Mouse (Mus musculus) urinary bladder, adult 2 months (tissue): ENCODE data around the gene Pkp1. TPM values are rescaled to one million over a fixed set of nuclear protein-coding genes. Genes with fewer than 3 reads are reported as not detected.

Experiments
- DNase-seq: peaks from one replicate; pipeline ENCODE4 v3.0.0; 2022; ENCODE audit warnings: low spot score
- polyA plus RNA-seq: library from polyadenylated mRNA; depleted of rRNA; stranded (reverse); fragments of >200 nt; gene quantifications from 2 replicates; pipeline ENCODE4 v1.2.3, GENCODE M21; 2012

Gene Pkp1
- polyA plus RNA-seq, 1 experiment, result 4.4 TPM

GRCm38 (mm10) chr1:135857137-135857775, 61.8 kb downstream of the Pkp1 start:
- DNase-seq, result no peak

DNA sequence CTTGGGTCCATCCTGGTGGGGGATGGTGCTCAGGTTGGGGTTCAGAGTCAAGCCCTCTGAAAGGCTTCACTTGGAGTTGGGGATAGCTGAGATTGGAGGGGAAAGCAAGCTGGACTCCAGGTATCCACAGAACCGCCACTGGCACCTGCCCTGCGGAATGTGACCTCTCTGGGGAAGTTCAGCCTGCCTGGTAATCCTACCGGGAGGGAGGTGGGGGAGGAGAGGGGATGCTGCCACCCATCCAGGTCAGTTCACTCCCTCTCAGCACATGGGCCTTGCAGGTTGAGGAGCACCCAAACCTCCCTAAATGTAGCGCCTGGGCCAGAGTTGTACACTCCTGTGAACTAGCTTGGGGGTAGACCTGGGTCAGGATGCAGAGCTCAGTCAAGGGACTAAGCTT, 62.9 kb downstream of the Pkp1 start:
- no peak for DNase-seq

- no peak for DNase-seq
Measured at GRCm38 (mm10) chr1:135855344-135855687, 63.7 kb downstream of the Pkp1 start.

DNA sequence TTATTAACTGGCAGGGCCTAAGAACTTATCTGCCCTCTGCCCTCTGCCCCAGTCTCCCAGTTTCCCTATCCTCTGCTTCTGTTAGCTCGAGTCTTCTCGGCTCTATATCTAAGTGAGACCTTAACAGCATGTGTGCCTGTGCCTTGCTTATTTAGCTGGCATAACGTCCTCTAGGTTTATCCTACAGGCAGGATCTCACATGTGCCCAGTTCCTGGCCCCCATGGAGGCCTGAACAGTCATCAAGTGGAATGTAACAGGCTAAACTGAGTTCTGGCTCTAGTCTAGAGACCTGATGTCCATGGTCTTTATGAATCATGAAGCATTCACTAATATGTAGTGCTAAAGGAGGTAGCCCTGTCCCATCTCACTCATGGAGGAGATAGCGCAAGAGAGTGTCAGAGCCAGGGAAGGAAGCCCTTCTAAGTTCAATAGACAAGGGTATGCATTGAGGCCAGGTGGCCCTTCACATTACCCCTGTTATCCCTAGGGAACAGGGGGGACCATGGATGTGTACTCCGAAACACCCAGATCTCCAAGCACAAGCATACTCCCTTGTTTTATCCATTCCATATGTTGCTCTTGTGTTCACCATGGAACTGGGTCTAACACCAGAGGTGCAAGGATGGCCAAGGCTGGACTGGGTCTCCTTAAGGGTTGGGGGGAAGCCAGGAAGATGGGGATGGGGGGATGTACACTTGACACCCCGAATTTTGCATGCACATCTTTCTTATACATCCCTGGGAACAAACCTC, 64.2 kb downstream of the Pkp1 start:
- no peak for DNase-seq

GRCm38 (mm10) chr1:135853200-135853599, 65.8 kb downstream of the Pkp1 start:
- no peak for DNase-seq

DNA sequence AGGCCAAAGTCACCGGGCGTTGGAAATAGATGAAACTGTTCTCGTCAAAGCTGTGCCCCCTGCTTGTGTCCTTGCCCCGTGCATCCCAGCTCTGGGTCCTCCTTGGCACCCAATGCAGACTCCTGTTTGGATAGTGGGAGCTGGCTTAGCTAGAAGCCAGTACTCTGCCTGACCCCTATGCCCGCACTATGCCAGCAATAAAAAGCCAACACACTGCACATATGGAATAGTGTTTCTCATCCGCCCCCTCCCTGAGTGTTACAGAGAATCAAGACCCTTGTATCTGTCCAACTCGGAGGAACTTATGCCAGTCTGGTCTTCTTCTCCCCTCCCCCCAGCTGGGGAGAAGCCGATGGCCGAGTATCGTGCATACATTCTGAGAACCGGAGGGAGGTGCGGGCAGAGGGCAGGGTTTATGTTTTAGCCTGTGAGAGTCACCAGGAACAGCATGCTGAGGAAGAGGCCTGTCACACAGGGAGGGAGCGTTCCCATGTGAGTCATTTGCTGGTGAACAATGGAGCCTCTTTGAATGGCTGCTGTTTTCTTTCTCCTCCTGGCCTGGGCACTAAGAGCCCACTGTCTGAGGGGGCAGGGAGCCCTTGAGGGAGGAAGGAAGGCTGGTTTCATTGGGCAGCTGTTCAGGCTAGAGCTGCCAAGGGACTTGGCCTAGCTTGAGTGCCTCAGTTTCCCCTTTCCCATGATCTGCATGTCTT, 66.8 kb downstream of the Pkp1 start:
- no peak for DNase-seq

DNA sequence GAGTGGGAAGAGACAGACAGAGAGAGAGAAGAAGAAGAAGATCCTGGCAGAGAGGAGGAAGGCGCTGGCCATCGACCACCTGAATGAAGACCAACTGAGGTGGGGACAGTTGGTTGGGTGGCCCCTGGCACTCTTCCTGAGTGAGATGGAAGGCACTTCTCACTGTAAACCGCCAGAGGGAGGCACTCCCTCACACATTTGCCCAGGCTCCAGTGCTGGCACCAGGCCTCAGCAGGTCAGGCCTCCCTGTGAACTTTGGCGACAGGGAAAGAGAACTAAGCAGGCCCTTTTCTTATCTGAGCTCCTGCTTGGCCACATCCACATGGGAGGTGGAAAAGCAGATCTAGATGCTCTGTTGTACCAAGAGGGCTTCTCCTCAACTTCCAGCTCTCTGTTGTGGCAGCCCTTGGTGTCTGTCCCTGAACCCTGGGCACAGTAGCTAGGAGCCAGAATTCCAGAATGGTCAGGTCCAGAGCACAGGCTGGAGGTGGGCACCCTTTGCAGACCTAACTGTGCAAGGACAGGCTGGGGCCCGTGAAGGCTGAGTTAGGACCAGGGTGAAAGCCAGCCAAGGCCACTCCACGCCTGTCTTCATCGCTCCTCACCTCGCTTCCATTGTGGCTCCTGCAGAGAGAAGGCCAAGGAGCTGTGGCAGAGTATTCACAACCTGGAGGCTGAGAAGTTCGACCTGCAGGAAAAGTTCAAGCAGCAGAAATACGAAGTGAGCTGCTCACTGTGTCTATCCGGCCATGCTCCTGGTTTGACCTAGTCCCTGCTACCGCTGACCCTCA, 68.1 kb downstream of the Pkp1 start:
- DNase-seq, result no peak

GRCm38 (mm10) chr1:135847611-135848351, 71.2 kb downstream of the Pkp1 start:
- DNase-seq, result no peak

GRCm38 (mm10) chr1:135847139-135847562, 71.9 kb downstream of the Pkp1 start:
- no peak for DNase-seq

DNA sequence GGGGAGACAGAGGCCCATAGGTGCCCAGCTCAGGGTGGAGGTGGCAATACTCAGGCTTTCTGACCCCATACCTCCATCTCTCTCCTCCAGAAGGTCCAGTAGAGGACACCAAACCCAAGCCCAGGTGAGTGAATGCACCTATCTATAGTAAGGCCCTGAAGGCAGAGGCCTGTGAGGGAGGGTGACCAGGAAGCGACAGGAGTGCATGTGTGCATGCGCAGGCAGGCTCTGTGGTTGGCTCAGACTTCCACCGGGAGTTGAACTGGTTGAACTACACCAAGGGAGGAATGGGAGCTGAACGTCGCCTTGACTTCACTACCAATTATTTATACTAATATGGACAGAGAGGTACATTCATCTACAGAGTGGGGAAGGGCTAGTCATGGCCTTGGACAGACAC, 72.4 kb downstream of the Pkp1 start:
- no peak for DNase-seq

DNA sequence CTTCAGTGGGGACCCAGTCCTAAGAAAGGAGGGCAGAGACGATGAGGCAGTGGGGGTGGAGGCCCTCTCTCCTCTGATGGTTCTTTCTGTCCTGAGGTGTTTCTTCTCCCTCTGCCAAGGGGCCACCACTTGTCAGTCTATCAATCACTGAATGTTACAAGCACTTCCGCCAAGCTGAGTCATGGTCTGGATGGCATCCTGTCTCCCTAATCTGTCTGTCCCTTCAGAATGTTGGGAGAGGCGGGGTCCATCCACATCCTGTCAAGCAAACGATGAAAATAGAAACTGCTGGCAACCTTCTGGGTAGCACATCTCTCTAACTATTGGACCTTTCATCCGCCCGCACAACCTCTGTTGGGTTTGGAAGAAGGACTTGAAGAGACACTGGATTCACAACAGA, 74.5 kb downstream of the Pkp1 start:
- no peak for DNase-seq

- no peak for DNase-seq
Measured at GRCm38 (mm10) chr1:135843519-135844262, 75.3 kb downstream of the Pkp1 start.

- DNase-seq, result no peak
Measured at GRCm38 (mm10) chr1:135840675-135841395, 78.2 kb downstream of the Pkp1 start.

DNA sequence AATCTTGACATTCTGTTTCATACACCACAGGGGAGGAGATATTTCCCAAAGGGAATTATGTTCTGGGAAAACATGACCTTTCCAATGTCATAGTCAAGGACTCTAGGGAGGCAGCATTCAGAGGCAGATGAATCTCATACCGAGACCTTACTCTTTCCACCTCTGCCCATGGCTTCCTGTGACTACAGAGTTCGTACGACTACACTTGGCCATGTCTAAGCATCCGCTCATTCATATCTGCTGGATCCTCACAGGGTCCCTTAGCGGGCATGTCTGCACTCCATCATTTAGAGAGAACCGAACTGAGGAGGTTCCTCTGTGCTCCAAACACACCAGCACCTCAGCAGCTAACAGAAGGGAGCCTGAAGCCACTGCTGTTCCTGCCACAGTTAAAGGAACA, 79.9 kb downstream of the Pkp1 start:
- no peak for DNase-seq

DNA sequence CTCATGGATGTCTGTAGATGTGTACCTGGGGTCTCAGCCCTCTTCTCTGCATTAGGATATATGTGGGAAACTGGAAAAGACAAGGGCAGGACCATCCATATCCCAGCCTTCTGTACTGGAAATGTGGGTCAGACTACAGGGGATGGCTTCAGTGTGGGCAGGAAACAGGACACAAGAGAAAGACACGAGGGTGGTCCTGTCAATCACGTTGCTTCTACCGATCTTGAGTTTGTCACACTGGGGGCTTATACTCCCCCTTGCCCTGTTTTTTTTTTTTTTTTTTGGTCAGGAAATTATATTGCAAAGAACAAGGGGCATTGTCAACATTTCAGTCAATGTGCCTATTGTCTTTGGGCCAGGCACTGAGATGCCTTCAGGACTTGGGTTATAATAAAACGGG, 80.4 kb downstream of the Pkp1 start:
- no peak for DNase-seq

- no peak for DNase-seq
Measured at GRCm38 (mm10) chr1:135835716-135836483, 83.1 kb downstream of the Pkp1 start, which contains the start of gene Tnnt2. Gene Tnnt2 (plus strand): TSS chr1:135836354.

GRCm38 (mm10) chr1:135834983-135835382, 84.0 kb downstream of the Pkp1 start:
- no peak for DNase-seq

- DNase-seq, result no peak
Measured at GRCm38 (mm10) chr1:135834206-135834859, 84.7 kb downstream of the Pkp1 start.

GRCm38 (mm10) chr1:135828918-135829317, 90.1 kb downstream of the Pkp1 start:
- DNase-seq, result no peak
